Mouse (Mus musculus): ENCODE data around the gene Rpl19.

DNA sequence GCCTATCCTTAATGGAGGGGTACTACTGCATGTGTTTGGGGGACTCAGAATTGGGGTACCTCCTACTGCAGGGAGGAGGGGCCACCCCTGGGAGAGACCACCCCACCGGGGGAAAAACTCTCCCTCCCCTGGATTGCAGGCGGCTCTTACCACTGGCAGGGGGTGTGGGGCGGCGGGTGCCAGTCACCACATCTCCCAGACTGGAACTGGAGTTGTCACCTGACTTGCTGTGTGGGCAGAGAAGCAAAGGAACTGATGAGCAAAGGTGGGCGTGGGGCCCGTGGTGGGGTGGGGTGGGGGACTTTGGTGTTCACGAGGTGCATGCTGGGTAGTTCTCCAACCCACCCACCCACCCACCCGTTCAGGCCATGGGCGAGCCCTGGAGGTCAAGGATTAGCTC lies 14.8 kb upstream of the Rpl19 start:
- TF ChIP-seq POLR2A (IDR thresholded peaks at IDR 0.05; ENCODE audit: control insufficient read depth, extremely low read depth, insufficient read depth, low read length, poor library complexity) (no peak), CTCF (IDR thresholded peaks at IDR 0.05; ENCODE audit: borderline replicate concordance, control insufficient read depth, extremely low read depth, insufficient read depth, low read length, poor library complexity) (no peak)

Measured in thymus, adult 2 months (tissue).